Mouse (Mus musculus): Measurements from ENCODE around the gene Agmat. TPM values are rescaled to one million over a fixed set of nuclear protein-coding genes. Genes with fewer than 3 reads are reported as not detected.
"Not testable (repeated sequence)": the region's sequence is repeated elsewhere in the genome, so short reads cannot be mapped to it uniquely, and the experiment has no call there.

Agmat gene
- polyA plus RNA-seq, 1 experiment from 2014 or later: 0.13 TPM

GRCm38 (mm10) chr4:141771823-141772222 lies 25.4 kb downstream of the Agmat start:
- ATAC-seq (ENCODE audit: low read depth) (no peak), DNase-seq (ENCODE audit: low spot score) (no peak)
- H3K27me3 ChIP-seq (replicated peaks; ENCODE audit: control insufficient read depth, insufficient read depth, low read length): no peaks in the 10 kb centered on the region
- H3K27ac ChIP-seq (replicated peaks; ENCODE audit: low read depth, low read length): no peak overlapping the region
- WGBS: 93% methylated on average over 8 of the region's 8 CpGs
- H3K4me3 ChIP-seq (ENCODE audit: low read depth, low read length): no peak overlapping the region
- no peak overlapping the region for H3K9ac ChIP-seq (ENCODE audit: low read depth, low read length)
- H3K4me1 ChIP-seq (ENCODE audit: control insufficient read depth, insufficient read depth, low read length): peaks cover 13% of the 10 kb centered on the region
- no peak overlapping the region for H3K4me2 ChIP-seq (ENCODE audit: low read depth, low read length)
- H3K9me3 ChIP-seq (ENCODE audit: control insufficient read depth, low read length): no peaks in the 10 kb centered on the region
- peaks cover 97% of the 10 kb centered on the region for H3K36me3 ChIP-seq (ENCODE audit: control insufficient read depth, insufficient read depth, low read length)

- not testable (repeated sequence) for H3K27me3 ChIP-seq (replicated peaks; ENCODE audit: control insufficient read depth, insufficient read depth, low read length); ATAC-seq (ENCODE audit: low read depth); H3K27ac ChIP-seq (replicated peaks; ENCODE audit: low read depth, low read length); DNase-seq (ENCODE audit: low spot score); H3K4me2 ChIP-seq (ENCODE audit: low read depth, low read length); H3K9ac ChIP-seq (ENCODE audit: low read depth, low read length); H3K4me1 ChIP-seq (ENCODE audit: control insufficient read depth, insufficient read depth, low read length); H3K9me3 ChIP-seq (ENCODE audit: control insufficient read depth, low read length); H3K4me3 ChIP-seq (ENCODE audit: low read depth, low read length)
- H3K36me3 ChIP-seq (ENCODE audit: control insufficient read depth, insufficient read depth, low read length): peaks cover 96% of the 10 kb centered on the region
- 86% methylated on average over 4 of the region's 4 CpGs for WGBS
These were observed 26.5 kb downstream of the Agmat start for GRCm38 (mm10) chr4:141773019-141773418.

DNA sequence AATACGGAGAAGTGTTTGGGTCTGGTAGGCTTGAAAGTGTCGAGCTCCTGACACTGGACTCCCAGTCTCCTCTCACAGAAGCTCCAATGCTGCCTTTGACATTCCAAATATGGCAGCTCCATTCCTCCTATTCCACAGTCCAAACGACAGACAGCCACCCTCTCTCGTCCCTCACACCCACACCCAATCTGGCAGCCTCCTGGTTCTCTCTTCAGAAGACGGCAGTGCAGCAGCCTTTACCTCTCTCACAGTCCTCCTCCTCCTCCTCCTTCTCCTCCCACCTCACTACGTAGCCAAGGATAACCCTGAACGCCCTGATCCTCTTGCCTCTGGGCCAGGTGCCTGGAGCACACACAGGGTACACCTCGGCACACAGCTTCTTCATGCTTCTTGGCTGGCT lies 33.4 kb downstream of the Agmat start:
- DNase-seq (ENCODE audit: low spot score) (no peak), ATAC-seq (ENCODE audit: low read depth) (no peak)
- 93% methylated on average over 8 of the region's 8 CpGs for WGBS
- no peaks in the 10 kb centered on the region for H3K4me1 ChIP-seq (ENCODE audit: control insufficient read depth, insufficient read depth, low read length)
- H3K27me3 ChIP-seq (replicated peaks; ENCODE audit: control insufficient read depth, insufficient read depth, low read length): no peaks in the 10 kb centered on the region
- H3K27ac ChIP-seq (replicated peaks; ENCODE audit: low read depth, low read length): no peak overlapping the region
- no peak overlapping the region for H3K4me2 ChIP-seq (ENCODE audit: low read depth, low read length)
- no peaks in the 10 kb centered on the region for H3K9me3 ChIP-seq (ENCODE audit: control insufficient read depth, low read length)
- H3K4me3 ChIP-seq (ENCODE audit: low read depth, low read length): no peak overlapping the region
- no peak overlapping the region for H3K9ac ChIP-seq (ENCODE audit: low read depth, low read length)
- peaks cover 96% of the 10 kb centered on the region for H3K36me3 ChIP-seq (ENCODE audit: control insufficient read depth, insufficient read depth, low read length)

DNA sequence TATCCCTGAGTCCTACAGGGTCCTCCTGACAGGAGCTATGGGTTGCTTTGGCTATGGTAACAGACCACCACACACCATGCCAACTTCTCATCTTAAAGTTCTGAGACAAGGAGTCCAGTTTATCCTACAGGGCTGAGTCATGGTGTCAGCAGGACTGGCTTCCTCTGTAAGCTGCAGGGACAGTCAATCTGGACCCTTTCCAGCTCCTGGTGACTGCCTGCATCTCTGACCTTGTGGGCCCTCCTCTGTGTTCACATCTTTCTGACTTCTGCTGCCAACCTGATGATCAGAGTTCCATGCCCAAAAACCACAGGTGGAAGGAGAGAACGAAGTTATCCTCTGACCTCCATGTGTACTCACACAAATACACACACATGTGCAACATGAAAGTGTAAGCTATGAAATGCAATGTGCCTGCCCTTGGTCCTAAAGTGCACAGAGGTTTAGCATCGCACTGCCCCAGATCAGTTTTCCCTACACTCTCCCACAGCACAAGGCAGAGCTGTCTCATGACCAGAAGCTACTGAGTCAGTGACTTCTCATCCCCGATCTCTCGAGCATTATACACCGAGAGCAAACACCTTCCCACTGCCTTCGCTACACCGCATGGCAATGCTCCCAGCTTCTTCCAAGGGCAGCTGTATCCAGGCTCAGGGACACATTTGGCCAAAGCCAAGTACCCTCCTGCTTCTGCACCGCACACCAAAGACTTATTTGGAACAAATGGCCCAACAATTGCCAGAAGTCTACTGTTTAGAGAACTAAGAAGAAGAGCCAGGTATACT lies 34.9 kb downstream of the Agmat start:
- H3K27ac ChIP-seq (replicated peaks; ENCODE audit: low read depth, low read length): no peak overlapping the region
- DNase-seq (ENCODE audit: low spot score): no peak
- H3K4me1 ChIP-seq (ENCODE audit: control insufficient read depth, insufficient read depth, low read length): no peaks in the 10 kb centered on the region
- no peak overlapping the region for H3K4me3 ChIP-seq (ENCODE audit: low read depth, low read length)
- WGBS: 98% methylated on average over 8 of the region's 8 CpGs
- H3K36me3 ChIP-seq (ENCODE audit: control insufficient read depth, insufficient read depth, low read length): peaks cover 95% of the 10 kb centered on the region
- H3K4me2 ChIP-seq (ENCODE audit: low read depth, low read length): no peak overlapping the region
- no peaks in the 10 kb centered on the region for H3K27me3 ChIP-seq (replicated peaks; ENCODE audit: control insufficient read depth, insufficient read depth, low read length)
- no peak for ATAC-seq (ENCODE audit: low read depth)
- no peak overlapping the region for H3K9ac ChIP-seq (ENCODE audit: low read depth, low read length)
- no peaks in the 10 kb centered on the region for H3K9me3 ChIP-seq (ENCODE audit: control insufficient read depth, low read length)

GRCm38 (mm10) chr4:141784835-141785234 lies 38.4 kb downstream of the Agmat start:
- ATAC-seq (ENCODE audit: low read depth) (no peak), DNase-seq (ENCODE audit: low spot score) (no peak)
- Histone ChIP-seq H3K27me3 (replicated peaks; ENCODE audit: control insufficient read depth, insufficient read depth, low read length) (no peaks in the 10 kb centered on the region), H3K4me1 (ENCODE audit: control insufficient read depth, insufficient read depth, low read length) (0 out of 2 replicates have a peak, but pooled peaks cover 3% of the 10 kb centered on the region), H3K9ac (ENCODE audit: low read depth, low read length) (no peak overlapping the region), H3K36me3 (ENCODE audit: control insufficient read depth, insufficient read depth, low read length) (peaks cover 80% of the 10 kb centered on the region), H3K4me2 (ENCODE audit: low read depth, low read length) (no peak overlapping the region), H3K9me3 (ENCODE audit: control insufficient read depth, low read length) (no peaks in the 10 kb centered on the region), H3K27ac (replicated peaks; ENCODE audit: low read depth, low read length) (no peak overlapping the region), H3K4me3 (ENCODE audit: low read depth, low read length) (no peak overlapping the region)
- 82% methylated on average over 5 of the region's 5 CpGs for WGBS

GRCm38 (mm10) chr4:141786141-141786540 lies 39.7 kb downstream of the Agmat start:
- Histone ChIP-seq H3K9ac (ENCODE audit: low read depth, low read length) (no peak overlapping the region), H3K9me3 (ENCODE audit: control insufficient read depth, low read length) (no peaks in the 10 kb centered on the region), H3K4me1 (ENCODE audit: control insufficient read depth, insufficient read depth, low read length) (0 out of 2 replicates have a peak, but pooled peaks cover 3% of the 10 kb centered on the region), H3K4me2 (ENCODE audit: low read depth, low read length) (no peak overlapping the region), H3K36me3 (ENCODE audit: control insufficient read depth, insufficient read depth, low read length) (peaks cover 67% of the 10 kb centered on the region), H3K27ac (replicated peaks; ENCODE audit: low read depth, low read length) (no peak overlapping the region), H3K27me3 (replicated peaks; ENCODE audit: control insufficient read depth, insufficient read depth, low read length) (no peaks in the 10 kb centered on the region), H3K4me3 (ENCODE audit: low read depth, low read length) (no peak overlapping the region)
- ATAC-seq (ENCODE audit: low read depth) (no peak), DNase-seq (ENCODE audit: low spot score) (no peak)
- 90% methylated on average over 13 of the region's 13 CpGs for WGBS

GRCm38 (mm10) chr4:141787046-141787445 lies 40.6 kb downstream of the Agmat start:
- Histone ChIP-seq H3K4me2 (ENCODE audit: low read depth, low read length) (no peak overlapping the region), H3K27ac (replicated peaks; ENCODE audit: low read depth, low read length) (no peak overlapping the region), H3K36me3 (ENCODE audit: control insufficient read depth, insufficient read depth, low read length) (peaks cover 58% of the 10 kb centered on the region), H3K27me3 (replicated peaks; ENCODE audit: control insufficient read depth, insufficient read depth, low read length) (no peaks in the 10 kb centered on the region), H3K4me3 (ENCODE audit: low read depth, low read length) (no peak overlapping the region), H3K9me3 (ENCODE audit: control insufficient read depth, low read length) (no peaks in the 10 kb centered on the region), H3K4me1 (ENCODE audit: control insufficient read depth, insufficient read depth, low read length) (0 out of 2 replicates have a peak, but pooled peaks cover 3% of the 10 kb centered on the region), H3K9ac (ENCODE audit: low read depth, low read length) (no peak overlapping the region)
- DNase-seq (ENCODE audit: low spot score) (peak; percentile 13), ATAC-seq (ENCODE audit: low read depth) (no peak)
- 71% methylated on average over 6 of the region's 6 CpGs for WGBS

DNA sequence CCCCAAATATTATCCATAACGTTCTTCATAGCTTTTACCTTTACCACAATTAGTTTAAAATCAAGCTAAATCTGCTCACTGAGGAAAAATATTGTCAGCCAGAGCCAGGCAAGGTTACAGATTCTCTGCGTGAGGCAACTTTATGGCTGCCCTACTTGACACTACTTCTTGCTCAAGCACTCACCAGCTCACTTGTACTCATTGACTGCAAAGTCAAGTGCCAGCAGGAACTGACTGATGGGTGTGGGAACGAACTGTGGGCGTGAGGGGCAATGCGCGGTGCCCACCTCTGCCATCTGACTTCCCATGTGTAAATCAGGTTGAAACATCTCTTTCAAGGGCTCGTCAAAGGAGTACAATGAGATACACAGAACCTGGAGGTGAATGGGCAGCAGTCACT lies 41.0 kb downstream of the Agmat start:
- Histone ChIP-seq H3K27me3 (replicated peaks; ENCODE audit: control insufficient read depth, insufficient read depth, low read length) (no peaks in the 10 kb centered on the region), H3K4me3 (ENCODE audit: low read depth, low read length) (no peak overlapping the region), H3K36me3 (ENCODE audit: control insufficient read depth, insufficient read depth, low read length) (peaks cover 54% of the 10 kb centered on the region), H3K4me1 (ENCODE audit: control insufficient read depth, insufficient read depth, low read length) (0 out of 2 replicates have a peak, but pooled peaks cover 3% of the 10 kb centered on the region), H3K9me3 (ENCODE audit: control insufficient read depth, low read length) (no peaks in the 10 kb centered on the region), H3K9ac (ENCODE audit: low read depth, low read length) (no peak overlapping the region), H3K4me2 (ENCODE audit: low read depth, low read length) (no peak overlapping the region), H3K27ac (replicated peaks; ENCODE audit: low read depth, low read length) (0 out of 2 replicates have a peak overlapping the region, but pooled peaks have one; percentile 28)
- 91% methylated on average over 7 of the region's 7 CpGs for WGBS
- no peak for DNase-seq (ENCODE audit: low spot score)
- ATAC-seq (ENCODE audit: low read depth): no peak
